Mouse (Mus musculus) R1 (cell line): Measurements from ENCODE around the gene Slc35c1.

Experiments used
- DNase-seq: peaks from one replicate; pipeline ENCODE4 v3.0.0-alpha.2; 2018; ENCODE audit warnings: low read depth, low spot score

Slc35c1 gene

DNA sequence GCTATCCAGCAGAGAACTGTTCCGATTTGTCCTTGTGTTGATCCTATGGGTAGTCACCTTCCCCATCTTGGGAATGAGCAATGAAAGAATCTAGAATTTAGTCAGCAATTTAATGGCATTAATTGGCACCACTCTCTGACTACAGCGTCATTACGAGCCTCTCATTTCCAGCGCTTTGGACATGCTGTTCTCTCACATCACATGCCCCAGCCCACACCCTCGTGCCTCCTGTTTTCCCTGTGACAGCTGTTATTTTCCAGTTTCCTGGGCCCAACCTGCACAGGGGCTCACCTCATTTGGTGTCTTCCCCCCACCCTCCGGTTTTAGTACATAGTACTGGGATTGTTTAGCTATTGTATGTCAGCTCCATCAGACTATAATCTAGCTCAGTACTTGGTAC is 25.3 kb downstream of the Slc35c1 start:
- no peak for DNase-seq

DNA sequence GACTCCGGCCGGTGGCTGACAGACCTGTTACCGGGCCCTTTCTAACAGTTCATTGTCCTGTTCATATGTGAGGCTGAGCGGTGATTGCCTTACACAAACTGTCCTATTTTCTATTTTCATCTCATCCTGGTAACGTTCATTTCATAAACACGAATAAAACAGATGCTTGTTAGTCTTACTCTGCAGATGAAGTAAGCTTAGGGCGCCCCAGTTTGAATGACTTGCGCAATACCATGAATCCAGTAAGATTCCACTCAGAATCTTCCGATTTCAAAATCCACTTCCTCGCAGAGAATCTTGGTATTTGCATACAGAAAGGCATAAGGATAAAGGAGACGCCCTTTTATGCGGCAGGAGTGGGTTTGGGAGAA is 26.0 kb downstream of the Slc35c1 start:
- DNase-seq, result no peak

DNA sequence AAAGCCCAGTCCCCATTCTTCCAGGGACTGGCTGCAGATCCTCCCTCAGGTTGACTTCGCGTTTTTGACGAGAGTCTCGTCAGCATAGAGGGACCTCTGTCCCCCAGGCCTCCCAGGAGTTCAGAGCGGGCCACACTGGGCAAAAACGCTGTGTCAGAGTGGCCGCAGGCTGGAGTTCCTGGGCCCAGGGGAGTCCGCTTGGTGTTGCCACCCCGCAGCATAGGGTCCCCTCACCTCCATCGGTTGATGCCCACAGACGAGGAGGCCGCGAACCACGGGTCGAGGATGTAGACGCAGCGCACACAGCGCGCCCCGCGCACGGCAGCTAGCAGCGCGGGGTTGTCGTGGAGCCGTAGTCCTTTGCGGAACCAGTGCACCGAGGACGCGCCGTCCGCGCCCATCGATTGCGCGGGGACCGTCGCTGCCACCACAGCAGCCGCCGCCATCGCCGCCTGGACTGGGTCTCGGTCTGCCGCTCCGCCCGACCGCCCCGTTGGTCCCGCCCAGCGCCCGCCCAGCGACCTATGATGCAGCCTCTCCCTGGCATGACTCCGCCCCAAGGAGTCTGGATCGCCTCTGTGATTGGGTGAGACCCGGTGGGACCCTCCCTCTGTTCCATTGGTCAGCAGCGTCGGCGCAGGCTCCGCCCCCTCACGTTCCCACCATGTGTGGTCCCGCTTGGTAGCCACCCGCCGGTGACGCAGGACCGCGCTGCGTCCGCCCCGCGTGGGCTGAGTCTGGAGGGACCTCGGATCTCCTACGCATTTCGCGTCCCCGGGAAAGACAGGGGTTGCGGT is 26.6 kb downstream of the Slc35c1 start, which contains the start of gene Cry2:
TSS of gene Cry2 (minus strand) at position 466 of the 797 bp plus-strand sequence.
- DNase-seq, result peak; percentile 98

DNA sequence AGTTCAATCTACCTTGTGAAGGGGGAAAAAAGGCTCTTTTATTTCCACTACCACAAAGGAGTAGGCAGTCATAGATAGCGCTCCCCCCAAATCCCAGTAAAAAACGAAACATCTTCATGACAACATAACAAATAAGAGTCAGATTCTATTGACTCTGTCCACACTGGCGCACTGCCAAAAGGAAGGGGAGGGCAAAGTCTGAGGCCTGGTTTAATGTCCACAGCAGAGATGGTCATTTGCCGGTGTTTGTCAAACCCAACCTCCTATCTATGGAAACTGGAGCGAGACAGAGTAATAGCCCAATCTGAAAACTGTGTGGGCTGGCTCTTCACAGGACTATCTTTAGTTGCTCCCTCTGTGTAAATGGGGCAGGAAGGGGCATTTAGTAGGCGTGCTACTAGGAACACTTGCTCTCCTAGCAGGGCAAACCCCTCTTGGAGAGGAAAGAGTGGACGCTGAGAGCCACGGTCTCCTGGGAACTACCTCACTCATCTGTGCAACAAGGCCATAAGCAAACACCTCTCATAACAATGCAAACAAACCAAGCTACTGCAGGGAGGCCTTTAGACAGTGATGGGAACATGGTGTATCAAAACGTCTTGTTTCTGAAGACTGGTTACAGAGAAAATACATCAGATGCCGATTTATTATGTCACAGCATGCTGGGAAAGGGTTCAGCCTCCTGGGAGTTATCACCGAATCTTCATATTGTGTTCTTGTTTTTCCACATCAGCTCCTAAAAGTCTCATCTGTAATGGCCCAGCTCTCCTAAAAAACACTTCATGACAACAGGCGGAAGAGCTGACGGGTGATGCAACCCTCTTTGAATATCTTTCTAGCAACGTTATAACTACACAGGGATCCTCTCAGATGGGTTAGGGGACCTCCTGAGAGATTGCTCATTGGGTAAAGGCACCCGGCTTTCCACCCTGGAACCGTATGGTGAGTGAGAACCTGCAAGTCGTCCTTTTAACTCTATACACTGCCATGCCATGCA is 27.7 kb downstream of the Slc35c1 start:
- DNase-seq, result no peak

DNA sequence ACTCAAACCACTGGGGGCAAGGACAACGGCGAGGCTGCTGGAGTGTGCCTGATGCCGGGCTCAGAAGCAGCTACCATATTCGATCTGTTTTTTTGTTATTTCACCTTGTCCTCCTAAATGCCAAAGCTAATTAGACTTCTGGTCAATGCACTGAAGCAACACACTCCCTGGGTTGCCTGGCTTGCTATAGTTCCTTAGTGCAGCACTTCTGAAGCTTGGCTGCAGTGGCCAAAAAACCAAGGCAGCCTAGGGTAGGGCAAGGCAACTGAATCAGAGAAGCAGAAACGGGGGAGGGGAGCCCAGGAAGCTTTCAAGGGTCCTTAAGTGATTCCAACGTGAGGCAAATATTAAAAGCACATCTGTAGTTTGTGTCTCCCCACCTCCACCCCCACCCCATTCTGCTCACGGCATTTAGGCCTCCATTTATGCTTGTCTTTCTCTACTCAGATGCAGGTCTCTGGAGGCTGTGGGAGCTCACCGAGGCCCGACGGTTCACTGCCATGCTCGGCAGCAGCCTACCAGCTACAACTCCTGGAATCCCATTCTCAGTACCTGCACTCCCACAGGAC is 28.6 kb downstream of the Slc35c1 start:
- no peak for DNase-seq

DNA sequence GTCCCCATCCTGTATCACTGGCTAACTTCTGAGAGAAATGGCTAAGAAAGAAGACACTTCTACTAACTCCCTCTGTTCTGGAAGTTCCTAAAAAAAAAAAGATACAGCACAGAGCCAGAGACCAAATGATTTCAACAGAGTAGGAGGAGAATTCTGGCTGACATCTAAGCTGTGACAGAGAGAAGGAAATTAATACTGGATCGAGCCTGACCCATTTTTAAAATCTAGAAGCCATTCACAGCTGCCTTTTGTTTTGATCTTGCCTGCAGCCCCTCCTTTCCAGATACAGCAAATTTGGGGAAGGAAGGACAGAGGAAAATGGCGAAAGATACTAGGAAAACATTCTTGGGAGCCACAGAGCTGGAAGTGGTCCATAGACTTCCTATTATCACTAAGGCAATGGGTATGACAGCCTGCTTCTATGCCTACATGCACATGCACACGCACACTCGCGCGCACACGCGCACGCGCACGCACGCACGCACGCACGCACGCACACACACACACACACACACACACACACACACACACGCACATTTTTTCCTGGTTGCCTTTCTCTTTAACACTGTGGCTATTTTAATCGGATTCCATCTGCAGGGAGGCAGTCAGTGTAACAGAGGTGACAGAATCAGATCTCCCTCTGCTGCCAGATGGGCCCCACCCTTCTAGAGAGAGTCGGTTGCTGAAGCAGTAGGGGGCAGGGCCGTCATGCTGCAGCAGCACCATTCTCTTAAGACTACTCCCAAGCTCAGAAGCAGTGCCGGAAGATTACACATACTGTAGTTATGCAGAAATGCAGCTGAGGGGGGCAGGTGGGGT is 29.4 kb downstream of the Slc35c1 start:
- peak; percentile 90 for DNase-seq

DNA sequence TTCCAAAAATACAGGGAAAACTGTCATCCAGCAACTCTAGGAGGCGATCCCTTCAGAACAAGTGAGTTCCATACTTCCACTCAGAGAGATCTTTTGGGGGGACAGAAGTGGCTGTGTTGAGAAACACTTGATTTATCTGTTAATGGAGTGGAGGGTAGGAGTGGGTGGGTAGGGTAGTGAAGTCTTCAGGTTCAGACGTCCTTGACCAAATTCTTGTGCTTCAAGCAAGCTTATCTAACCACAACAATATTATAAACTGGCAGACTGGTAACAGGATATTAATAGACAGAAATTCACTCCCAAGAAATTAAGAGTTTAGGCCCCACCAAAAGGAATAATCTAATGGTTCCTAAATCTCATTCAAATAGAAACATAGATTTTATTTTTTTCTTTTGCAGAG is 30.2 kb downstream of the Slc35c1 start:
- no peak for DNase-seq

DNA sequence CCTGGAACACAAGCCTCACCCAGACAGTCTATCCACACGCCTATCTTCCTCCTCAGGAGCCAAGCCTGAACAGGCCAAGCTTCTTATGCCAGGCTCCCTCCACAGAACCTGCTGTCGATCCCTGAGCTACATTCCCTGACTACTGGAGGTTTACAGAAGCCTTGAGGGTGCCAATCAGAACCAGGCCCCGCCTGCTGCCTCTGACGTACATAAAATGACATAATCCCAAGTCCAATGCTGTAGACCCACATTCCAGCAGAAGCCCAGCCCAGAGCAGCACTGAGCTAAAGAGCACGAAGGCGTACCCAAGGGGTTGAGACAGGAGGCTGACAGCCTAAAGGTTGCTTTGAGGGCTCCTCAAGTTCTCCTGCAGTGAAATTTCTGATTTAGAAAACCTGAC is 32.5 kb downstream of the Slc35c1 start:
- peak; percentile 86 for DNase-seq

DNA sequence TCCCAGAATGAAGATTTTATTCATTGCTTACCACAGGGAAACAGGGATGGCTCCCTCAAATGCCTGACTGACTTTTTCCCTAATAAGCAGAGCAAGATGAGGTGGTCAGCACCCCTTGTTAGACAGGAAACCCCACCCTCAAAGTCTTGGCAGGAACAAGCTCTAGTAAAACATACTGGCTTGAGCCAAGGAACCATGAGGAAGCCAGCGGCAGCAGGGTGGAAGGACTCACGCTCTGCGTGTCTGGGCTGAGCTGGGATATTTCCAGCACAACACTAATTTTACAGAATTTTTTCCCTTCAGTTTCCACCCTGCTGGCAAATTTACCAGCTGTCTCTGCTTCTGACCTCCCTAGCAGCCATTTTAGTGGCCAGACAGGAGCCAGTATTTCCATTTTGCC is 33.9 kb downstream of the Slc35c1 start:
- no peak for DNase-seq

DNA sequence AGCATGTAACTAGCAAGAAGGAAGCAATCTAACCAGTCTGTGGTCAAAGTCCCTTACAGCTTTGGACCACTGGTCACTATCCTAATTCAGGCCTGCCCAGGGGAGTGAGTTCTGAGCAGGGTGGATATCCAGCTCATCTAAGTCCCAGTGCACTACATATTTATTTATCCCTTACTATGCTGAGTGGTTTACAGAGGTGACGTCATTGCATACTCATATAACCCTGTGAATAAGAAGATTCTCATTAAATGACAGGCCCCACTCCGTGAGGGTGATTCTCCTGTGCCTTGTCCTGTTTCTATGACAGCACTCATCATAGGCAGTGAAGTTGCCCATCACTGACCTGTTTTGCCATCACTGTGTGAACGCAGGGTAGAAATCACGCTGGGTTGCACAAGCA is 35.0 kb downstream of the Slc35c1 start:
- DNase-seq, result no peak

DNA sequence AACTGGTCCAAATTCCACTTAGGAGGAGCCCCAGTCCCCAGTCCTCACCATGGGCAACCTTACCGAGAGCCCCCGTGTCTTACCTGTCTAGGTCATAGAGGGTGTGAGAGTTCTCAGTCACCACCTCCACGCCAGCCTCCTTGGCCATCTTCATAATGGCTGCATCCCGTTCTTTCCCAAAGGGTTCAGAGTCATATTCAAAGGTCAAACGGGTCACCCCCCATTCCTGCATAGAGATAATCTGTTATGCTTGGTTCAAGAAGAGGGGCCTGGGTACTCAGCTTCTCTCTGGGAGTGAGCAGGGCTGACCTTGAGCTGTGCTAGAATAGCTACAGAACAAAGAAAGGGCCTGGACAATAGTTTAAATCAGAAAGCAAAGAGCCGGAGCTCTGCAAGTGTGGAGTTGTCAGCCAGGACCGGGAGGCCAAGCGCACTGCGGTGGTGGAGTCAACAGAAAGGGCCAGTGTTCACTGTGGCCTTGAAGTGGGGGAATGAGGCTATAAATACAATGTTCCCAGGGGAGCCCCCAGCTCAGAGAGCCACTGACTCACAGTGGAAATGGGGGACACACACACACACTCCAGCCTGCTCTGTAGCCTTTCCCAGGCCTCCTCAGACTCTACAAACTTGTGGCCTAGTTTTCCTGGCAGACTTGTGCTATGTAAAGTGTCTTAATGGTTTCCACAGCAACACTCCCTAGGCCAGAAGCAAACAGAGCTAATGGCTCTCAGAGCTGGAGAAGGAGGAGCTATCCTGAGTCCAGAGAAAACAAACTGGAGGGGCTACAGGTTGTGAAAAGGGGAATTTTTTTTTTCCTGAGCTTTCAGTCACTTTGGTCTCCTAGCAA is 35.7 kb downstream of the Slc35c1 start:
- DNase-seq, result peak; percentile 92

DNA sequence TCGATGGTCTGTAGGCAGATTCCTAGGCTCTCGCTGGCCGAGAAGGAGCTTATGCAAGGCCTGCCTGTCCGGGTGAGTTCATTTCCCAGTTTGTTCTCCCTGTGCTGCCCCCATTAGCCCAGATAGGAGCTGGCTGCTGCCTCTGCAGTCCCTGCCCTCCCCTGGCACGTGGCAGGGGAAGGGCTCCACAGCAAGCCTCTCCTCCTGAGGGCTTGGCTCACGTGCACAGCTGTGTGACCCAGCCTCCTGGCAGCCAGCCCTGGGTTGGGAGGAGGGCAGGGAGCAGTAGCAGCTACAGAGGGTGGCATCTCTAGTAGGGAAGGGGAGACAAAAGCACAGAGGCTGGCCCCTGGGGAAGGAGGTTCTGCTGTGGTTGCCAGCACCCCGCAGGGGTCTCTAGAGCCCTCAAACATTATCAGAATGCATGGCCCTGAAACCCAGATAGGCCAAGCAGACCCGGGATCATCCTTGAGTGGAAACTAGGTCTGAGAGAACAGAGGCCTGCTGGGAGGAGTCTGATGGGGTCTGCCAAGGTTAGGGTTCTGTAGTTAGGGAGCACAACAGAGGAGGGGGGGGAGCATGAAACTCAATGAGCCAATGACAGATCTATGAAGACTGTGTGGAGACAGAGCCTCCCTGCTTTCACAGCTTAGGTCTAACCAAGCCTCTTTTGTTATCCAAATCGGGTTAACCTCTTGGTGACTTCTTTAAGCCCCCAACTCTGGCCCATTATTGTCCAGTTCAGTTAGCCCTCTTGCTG is 36.5 kb downstream of the Slc35c1 start:
- DNase-seq, result peak; percentile 87

DNA sequence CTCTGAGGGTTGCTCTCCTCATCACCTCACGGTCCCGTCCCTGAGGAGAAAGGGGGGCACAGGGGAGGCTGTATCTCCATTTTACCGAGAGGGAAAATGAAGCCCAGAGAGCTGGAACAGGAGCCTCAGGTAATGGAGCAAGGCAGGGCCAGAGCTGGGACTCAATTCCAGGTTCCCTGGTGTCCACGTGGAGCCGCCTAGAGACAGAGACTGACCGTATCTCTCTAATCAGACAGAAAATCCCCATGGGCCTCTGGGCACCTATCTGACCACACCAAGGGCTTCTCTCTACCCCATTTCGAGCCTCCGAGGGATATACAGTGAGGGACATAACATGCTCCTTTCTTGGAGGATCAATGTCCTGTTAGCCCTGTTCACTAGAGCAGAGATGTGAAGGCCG is 37.2 kb downstream of the Slc35c1 start:
- DNase-seq, result no peak

DNA sequence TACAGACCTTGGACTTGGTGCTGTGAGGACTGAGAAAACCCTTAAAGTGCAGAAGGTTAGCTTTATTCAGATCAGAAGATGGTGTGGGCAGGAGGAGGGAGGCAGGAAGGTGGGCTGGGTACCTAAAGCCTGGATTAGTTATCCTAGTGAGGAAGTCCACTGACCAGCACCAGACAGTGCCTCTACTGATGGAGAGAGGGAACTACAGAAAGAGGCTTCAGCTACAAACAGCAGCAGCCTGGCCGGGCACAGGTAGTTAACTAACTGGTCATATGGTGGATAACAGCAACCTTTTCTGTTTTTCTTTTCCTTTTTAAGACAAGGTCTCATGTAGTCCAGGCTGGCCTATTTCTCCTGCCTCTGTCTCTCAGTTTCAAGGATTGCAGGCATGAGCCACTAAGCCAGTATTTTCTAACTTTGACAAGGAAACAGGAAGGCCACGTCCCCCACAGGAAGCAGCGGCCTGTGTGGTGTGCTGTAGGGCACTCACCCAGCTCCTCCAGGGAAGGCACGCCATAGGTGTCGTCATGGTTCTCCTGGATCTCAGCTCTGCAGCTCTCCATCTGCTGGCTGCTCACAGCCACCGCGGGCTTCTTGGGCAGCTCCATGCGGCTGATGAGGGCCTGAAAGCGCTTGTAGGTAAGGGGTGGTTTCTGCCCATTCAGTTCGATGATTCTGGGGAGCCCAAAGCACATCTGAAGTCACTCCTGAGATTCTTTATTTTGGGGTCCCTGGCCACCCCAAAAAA is 37.8 kb downstream of the Slc35c1 start:
- DNase-seq, result peak; percentile 53

DNA sequence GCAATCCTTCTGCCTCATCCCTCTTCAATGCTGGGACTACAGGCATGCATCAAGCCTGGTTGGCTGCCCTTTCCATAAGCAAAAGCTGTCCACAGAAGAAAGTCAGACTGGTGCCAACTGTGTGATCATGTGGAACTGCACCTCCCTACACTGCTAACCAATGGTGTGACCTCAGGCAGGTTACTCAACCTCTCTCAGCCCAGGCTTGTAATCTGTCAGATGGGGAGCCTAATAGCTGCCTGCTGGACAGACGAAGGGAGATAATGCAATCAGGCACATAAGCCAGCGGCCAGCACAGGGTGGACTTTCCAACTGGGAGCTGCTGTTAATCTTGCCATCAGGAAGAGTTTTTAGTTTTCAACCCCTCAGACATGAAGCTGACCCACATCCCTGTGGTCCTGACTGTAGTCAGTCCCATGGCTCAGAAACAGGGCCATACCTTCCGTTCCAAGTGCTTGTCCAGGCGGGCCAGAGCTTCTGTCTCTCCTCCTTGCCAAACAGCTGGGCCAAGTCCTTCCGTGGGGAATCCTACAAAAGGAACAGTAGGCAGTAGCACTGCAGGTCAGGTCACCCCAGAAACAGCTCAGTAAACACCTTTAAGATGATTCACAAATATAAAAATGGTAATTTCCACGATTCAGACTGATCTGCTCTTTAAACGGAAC is 38.5 kb downstream of the Slc35c1 start:
- no peak for DNase-seq

DNA sequence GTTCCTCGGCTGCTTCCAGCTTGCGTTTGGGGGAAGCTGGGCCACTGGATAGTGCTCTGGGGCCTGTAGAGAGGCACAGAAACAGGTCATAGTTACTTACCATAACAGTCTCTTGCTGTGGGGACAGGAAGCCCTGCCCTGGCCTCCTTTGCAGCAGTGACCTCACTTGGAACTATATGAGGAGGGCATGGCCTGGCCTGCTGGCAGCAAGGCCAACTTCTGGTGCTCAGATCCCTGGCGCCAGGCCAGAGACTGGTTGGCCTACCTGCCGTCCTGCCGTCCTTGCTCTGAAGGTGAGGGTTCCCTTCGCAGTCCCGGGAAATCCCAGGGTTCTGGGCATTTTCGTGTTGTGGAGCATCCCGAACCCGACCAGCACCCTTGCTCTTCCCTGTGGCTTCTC is 48.6 kb downstream of the Slc35c1 start:
- DNase-seq, result no peak

DNA sequence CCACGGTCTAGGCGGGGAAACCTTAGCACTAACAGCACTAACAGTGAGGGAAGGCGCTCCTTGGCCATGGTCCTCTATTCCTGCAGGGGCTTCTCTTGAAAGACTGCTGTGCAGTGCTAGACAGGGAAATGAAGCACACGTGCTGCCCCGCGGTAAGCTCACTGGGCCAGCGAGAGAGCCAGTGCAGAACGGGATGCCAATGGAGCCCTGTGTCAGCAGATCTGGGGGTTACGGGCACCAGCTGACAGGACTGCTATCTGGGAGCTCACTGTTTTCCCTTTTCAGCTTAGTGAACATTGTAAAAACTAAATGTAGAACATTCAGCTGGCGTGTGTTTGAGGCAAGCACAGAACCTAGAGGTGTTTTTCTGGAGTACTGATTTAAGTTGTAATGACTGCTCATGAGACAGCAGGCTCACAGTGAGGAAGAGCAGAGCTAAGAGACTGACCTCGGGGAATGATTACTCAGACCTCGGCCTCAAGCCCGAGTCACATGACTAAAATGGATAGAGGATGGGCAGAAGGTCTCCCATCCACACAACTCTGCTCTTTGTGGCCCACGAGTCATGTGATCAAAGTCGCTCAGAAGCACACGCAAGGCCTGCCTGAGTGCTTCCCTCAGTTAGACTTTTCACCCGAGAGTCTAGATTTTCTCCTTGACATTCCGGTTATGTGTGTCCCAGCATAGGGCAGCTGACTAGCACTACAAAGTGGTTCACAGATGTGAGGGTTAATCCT is 51.9 kb downstream of the Slc35c1 start:
- DNase-seq, result no peak

DNA sequence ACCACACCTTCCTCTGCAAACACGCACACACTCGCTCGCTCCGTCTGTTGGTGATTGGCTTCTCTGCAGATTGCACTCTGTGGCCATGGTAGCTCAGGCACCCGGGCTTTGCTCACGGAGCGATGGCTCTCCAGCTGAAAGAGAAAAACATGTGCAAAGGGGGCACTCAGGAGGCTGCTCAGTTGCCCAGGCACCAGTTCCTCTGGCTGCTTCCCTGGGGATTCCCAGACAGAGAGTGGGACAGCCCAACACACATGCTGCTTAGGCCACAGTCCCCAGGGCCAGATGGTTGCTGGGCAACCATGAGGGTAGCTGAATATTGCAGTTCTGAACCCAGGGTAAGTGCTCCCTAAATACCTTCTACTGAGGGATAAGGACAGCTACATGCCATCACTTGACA is 54.7 kb downstream of the Slc35c1 start:
- no peak for DNase-seq
